Mouse (Mus musculus) neural tube, embryonic 14.5 days (tissue): ENCODE data around the gene Unc79. TPM values are rescaled to one million over a fixed set of nuclear protein-coding genes. Genes with fewer than 3 reads are reported as not detected.

Experiments
- ATAC-seq: fragments of 200-750 bp; cut with Nextera tagmentation; 2 replicates; pipeline ENCODE4 v1.8.0; 2017; ENCODE audit warnings: low read depth, mild to moderate bottlenecking, moderate TSS enrichment, moderate library complexity
- H3K27ac ChIP-seq: fragments of 300-500 bp; sonication (generic); 2 replicates; pipeline ENCODE4 v1.5.1; 2014; ENCODE audit warnings: low read depth, mild to moderate bottlenecking, control low read depth, low read length, moderate library complexity, mixed read lengths
- H3K27me3 ChIP-seq: fragments of 300-500 bp; sonication (generic); 2 replicates; pipeline ENCODE4 v1.6.1; 2014; ENCODE audit warnings: low read length; ENCODE audit not compliant: control insufficient read depth, insufficient read depth
- H3K36me3 ChIP-seq: fragments of 300-500 bp; sonication (generic); 2 replicates; pipeline ENCODE4 v1.6.1; 2014; ENCODE audit warnings: low read length, mixed read lengths; ENCODE audit not compliant: control insufficient read depth, insufficient read depth
- H3K4me1 ChIP-seq: fragments of 300-500 bp; sonication (generic); 2 replicates; pipeline ENCODE4 v1.6.1; 2014; ENCODE audit warnings: low read length; ENCODE audit not compliant: control insufficient read depth, insufficient read depth
- H3K4me2 ChIP-seq: fragments of 300-500 bp; sonication (generic); 2 replicates; pipeline ENCODE4 v1.6.1; 2014; ENCODE audit warnings: mild to moderate bottlenecking, low read depth, low read length, control low read depth
- H3K4me3 ChIP-seq: fragments of 300-500 bp; sonication (generic); 2 replicates; pipeline ENCODE4 v1.5.1; 2014; ENCODE audit warnings: low read depth, low read length, control low read depth, mixed read lengths
- H3K9ac ChIP-seq: fragments of 300-500 bp; sonication (generic); replicated peaks from 2 replicates; pipeline ENCODE4 v1.6.1; 2014; ENCODE audit warnings: low read depth, mild to moderate bottlenecking, control low read depth, low read length, mixed read lengths
- H3K9me3 ChIP-seq: fragments of 300-500 bp; sonication (generic); 2 replicates; pipeline ENCODE4 v1.6.1; 2016; ENCODE audit warnings: low read length; ENCODE audit not compliant: control insufficient read depth
- WGBS: fragments of 180-500 bp; shearing (Covaris S2); extraction: QIAGEN DNeasy Blood & Tissue Kit; methylation state at CpG from one replicate; pipeline ENCODE4 v1.1.7; 2014; 5-methylcytosine and 5-hydroxymethylcytosine counted together
- polyA plus RNA-seq: library from polyadenylated mRNA; unstranded; fragments of >200 nt; fragmentation: Nextera tagmentation; extraction: Ambion mirVana; gene quantifications from 2 replicates; pipeline ENCODE4 v1.2.1, GENCODE M21; 2014

The Unc79 gene
- polyA plus RNA-seq, 1 experiment from 2014 or later = 15.6 TPM

DNA sequence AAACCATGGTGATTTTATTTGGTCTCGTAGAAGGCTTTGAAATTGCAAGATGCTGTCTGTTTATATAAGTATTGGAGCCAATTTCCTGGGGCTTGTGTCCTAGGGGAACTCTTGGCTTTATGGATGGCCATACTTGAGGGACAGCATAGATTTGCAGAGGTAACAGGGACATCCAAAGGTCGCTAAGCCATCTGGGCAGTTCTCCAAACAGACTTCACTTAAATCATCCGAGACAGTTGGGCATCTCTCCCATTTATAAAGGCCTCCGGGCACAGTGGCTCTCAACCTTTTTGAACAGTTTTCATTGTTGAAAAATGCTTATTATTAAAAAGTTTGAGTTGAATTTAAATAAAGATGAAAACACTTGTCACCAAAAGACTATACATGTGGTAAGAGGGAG, 59.8 kb downstream of the Unc79 start:
- Histone ChIP-seq H3K9me3 (no peaks in the 10 kb centered on the region), H3K9ac (no peak overlapping the region), H3K27me3 (no peaks in the 10 kb centered on the region), H3K36me3 (no peaks in the 10 kb centered on the region), H3K4me1 (peaks cover 7% of the 10 kb centered on the region; the same call in 1 of the 2 replicates), H3K27ac (no peak overlapping the region), H3K4me3 (no peak overlapping the region), H3K4me2 (no peak overlapping the region)
- ATAC-seq = 0 out of 2 replicates have a peak, but pooled peaks have one; percentile 49
- WGBS = 23% methylated on average over 4 of the region's 4 CpGs

DNA sequence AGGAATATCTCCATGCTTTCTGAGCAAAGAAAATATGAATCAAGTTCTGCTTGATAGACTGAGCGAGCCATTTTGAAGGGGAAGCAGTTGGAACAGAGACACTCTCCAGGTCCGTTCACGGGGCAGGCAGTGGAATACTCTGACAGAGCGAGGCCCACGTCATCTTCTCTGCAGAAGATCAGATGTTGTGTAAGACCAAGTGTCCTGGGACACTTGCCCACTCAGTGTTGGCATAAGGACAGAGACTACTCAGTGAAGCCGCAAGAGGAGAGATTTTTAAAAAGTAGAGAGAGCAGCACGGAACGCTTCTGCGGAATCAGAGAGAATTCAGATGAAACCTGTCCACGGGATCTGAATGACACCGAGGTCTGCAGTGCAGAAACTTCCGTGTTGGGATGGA, 69.5 kb downstream of the Unc79 start:
- H3K27me3 ChIP-seq = no peaks in the 10 kb centered on the region
- WGBS = 95% methylated on average over 12 of the region's 12 CpGs
- no peaks in the 10 kb centered on the region for H3K4me1 ChIP-seq
- no peaks in the 10 kb centered on the region for H3K9me3 ChIP-seq
- H3K27ac ChIP-seq = no peak overlapping the region
- no peak overlapping the region for H3K4me3 ChIP-seq
- H3K36me3 ChIP-seq = peaks cover 8% of the 10 kb centered on the region; the same call in 1 of the 2 replicates
- no peak overlapping the region for H3K4me2 ChIP-seq
- H3K9ac ChIP-seq = no peak overlapping the region
- ATAC-seq = no peak

DNA sequence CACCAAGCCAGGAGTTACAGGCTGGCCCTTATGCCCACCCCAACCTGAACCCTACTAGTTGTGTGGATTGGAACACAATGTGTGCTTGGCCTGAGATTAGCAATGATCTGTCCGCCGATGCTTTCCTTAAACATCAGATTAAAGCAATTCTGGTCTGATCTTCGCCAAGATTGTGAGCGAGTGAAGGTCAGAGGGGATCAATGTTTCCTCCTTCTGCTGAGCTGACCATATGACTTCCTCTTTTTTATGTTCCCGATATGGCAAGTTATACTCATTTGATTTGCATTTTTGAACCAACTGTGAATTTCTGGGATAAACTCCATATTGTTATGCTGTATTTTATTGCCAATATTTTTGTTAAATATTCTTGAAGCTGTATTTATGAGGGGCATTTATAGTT, 88.0 kb downstream of the Unc79 start:
- 92% methylated on average over 5 of the region's 5 CpGs for WGBS
- Histone ChIP-seq H3K9ac (no peak overlapping the region), H3K4me3 (no peak overlapping the region), H3K27ac (no peak overlapping the region), H3K36me3 (no peaks in the 10 kb centered on the region), H3K27me3 (no peaks in the 10 kb centered on the region), H3K4me1 (no peaks in the 10 kb centered on the region), H3K4me2 (no peak overlapping the region), H3K9me3 (no peaks in the 10 kb centered on the region)
- no peak for ATAC-seq

DNA sequence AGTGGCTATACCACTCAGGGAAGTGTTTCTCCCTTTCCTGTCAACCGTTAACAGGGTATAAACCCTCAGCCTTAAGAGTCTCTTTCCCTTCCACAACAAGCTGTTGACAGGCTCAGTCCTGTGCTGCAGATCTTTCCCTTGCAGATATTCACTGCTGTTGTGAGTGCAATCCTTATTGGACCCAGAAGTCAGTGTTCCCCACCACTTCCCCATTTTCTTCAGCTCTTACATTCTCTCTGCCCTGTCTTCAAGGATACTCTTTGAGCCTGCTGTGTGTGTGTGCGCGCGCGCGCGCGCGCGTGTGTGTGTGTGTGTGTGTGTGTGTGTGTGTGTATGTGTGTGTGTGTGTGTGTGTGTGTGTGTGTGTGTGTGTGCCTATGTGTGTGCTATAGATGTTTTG, 90.7 kb downstream of the Unc79 start:
- no peak overlapping the region for H3K4me2 ChIP-seq
- WGBS = 76% methylated on average over 10 of the region's 10 CpGs
- H3K4me3 ChIP-seq = no peak overlapping the region
- no peak overlapping the region for H3K9ac ChIP-seq
- H3K27me3 ChIP-seq = no peaks in the 10 kb centered on the region
- peaks cover 7% of the 10 kb centered on the region; the same call in 1 of the 2 replicates for H3K36me3 ChIP-seq
- no peak for ATAC-seq
- H3K27ac ChIP-seq = no peak overlapping the region
- no peaks in the 10 kb centered on the region for H3K4me1 ChIP-seq
- no peaks in the 10 kb centered on the region for H3K9me3 ChIP-seq

DNA sequence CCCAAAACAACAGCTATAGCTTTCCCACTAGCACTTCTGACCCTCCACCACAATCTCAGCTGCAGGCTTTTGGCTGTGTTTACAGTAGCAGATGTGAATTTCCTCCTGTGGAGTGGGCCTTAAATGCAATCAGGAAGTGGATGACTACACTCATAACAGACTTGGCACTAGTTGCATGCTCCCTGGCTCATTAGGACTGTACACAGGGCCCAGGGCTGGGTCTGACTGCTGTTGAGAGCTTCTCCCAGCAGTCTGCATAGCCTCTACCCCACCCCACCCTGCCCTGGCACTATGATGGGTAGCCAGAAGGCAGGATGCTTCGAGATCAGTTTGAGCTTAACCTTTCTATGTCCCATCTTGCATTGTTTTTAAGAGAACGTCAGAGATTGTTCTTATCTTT, 91.5 kb downstream of the Unc79 start:
- WGBS = 84% methylated on average over 2 of the region's 2 CpGs
- H3K4me2 ChIP-seq = no peak overlapping the region
- no peak overlapping the region for H3K9ac ChIP-seq
- H3K36me3 ChIP-seq = peaks cover 7% of the 10 kb centered on the region; the same call in 1 of the 2 replicates
- H3K27ac ChIP-seq = no peak overlapping the region
- H3K4me1 ChIP-seq = no peaks in the 10 kb centered on the region
- no peak for ATAC-seq
- H3K27me3 ChIP-seq = no peaks in the 10 kb centered on the region
- no peak overlapping the region for H3K4me3 ChIP-seq
- H3K9me3 ChIP-seq = no peaks in the 10 kb centered on the region

DNA sequence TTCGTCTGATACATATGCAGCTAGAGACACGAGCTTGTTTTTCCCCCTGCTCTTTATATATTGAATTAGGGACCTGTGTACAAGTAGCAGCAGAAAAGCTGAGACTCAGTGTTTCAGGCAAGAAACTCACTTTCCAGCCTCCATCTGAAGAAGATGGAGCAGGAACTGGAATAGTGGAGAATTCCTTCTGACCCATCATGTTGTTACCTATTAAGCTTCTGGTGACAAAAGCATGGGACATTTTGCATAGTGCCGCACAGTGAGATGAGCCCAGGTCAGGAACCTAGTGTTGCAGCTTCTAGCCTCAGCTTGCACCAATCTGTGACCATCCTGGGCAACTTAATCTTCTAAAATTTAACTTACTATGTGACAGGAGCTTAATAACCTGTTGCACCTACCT, 92.7 kb downstream of the Unc79 start:
- Histone ChIP-seq H3K27ac (no peak overlapping the region), H3K9me3 (no peaks in the 10 kb centered on the region), H3K9ac (no peak overlapping the region), H3K27me3 (no peaks in the 10 kb centered on the region), H3K4me2 (no peak overlapping the region), H3K4me1 (no peaks in the 10 kb centered on the region), H3K36me3 (peaks cover 7% of the 10 kb centered on the region; the same call in 1 of the 2 replicates), H3K4me3 (no peak overlapping the region)
- no peak for ATAC-seq
- WGBS = 93% methylated on average over 3 of the region's 3 CpGs

DNA sequence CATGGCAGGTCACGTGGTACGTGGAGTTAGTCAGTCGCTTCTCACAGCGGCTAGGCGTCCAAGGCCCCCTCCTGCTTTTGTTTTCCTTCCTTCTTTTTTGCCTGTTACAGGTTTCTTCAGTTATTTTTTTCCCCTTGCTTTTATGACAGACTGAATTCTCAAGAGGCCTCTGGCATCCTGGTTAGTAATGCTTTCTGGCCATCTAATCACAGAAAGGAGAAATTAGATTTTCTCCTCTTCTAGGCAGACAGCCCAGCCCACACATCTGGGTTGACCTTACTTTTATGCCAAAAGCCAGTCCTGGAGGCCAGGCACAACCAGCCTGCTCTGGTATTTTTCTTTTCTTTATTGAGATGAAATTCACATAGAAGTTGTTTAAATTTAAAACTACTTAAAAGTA, 94.1 kb downstream of the Unc79 start:
- no peak for ATAC-seq
- WGBS = 97% methylated on average over 5 of the region's 5 CpGs
- no peaks in the 10 kb centered on the region for H3K27me3 ChIP-seq

DNA sequence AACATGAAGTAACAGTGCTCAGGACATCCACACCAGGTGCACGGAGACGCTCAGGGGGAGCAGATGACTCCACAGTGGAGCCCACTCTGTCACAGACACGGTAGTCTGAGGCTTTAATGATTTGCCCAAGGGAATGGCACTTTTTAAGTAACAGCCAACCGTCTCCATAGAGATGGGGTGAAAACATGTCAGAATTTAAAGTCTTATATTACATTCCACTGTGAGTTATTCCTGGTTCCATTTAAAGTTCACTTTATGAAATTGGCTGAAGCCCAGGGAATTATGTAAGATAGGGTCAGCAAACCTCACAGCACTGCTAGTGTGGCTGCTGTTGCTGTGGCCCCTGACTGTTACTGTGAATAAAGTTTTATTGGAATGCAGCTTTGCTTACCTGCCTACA, 95.8 kb downstream of the Unc79 start:
- WGBS = 56% methylated on average over 4 of the region's 4 CpGs
- peaks cover 16% of the 10 kb centered on the region for H3K36me3 ChIP-seq
- no peak overlapping the region for H3K9ac ChIP-seq
- H3K27me3 ChIP-seq = no peaks in the 10 kb centered on the region
- no peaks in the 10 kb centered on the region for H3K9me3 ChIP-seq
- no peak overlapping the region for H3K4me3 ChIP-seq
- H3K4me1 ChIP-seq = no peaks in the 10 kb centered on the region
- no peak overlapping the region for H3K27ac ChIP-seq
- ATAC-seq = no peak
- no peak overlapping the region for H3K4me2 ChIP-seq

More for the DNA sequence above, 94.1 kb downstream of the Unc79 start:
- Histone ChIP-seq H3K9ac (no peak overlapping the region), H3K9me3 (no peaks in the 10 kb centered on the region), H3K4me3 (no peak overlapping the region), H3K4me1 (no peaks in the 10 kb centered on the region), H3K4me2 (no peak overlapping the region), H3K27ac (no peak overlapping the region), H3K36me3 (peaks cover 7% of the 10 kb centered on the region; the same call in 1 of the 2 replicates)

DNA sequence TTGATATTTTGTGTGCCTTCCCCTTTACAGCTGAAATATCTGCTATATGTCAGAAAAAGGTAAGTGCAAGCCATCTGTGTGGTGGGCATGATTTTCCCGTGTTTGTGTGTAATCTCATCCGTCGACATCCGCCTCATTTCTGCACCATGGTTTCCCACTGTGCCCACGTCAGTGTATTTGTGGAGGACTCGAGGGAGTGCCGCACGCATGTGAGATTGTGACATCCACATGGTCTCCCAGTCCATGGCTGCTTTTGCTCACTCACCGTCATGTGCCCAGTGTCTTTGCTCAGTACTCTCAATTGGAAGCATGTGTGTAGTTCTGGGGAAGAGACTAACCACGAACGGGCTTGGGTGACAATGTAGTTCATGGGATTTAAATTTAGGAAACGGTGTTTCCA, 101.2 kb downstream of the Unc79 start:
- Histone ChIP-seq H3K27me3 (no peaks in the 10 kb centered on the region), H3K4me2 (no peak overlapping the region), H3K27ac (no peak overlapping the region), H3K4me1 (no peaks in the 10 kb centered on the region), H3K36me3 (peaks cover 11% of the 10 kb centered on the region; the same call in 1 of the 2 replicates), H3K4me3 (no peak overlapping the region), H3K9me3 (no peaks in the 10 kb centered on the region), H3K9ac (no peak overlapping the region)
- no peak for ATAC-seq
- 95% methylated on average over 12 of the region's 12 CpGs for WGBS
